Mouse (Mus musculus): ENCODE data around the gene Aoc3.

DNA sequence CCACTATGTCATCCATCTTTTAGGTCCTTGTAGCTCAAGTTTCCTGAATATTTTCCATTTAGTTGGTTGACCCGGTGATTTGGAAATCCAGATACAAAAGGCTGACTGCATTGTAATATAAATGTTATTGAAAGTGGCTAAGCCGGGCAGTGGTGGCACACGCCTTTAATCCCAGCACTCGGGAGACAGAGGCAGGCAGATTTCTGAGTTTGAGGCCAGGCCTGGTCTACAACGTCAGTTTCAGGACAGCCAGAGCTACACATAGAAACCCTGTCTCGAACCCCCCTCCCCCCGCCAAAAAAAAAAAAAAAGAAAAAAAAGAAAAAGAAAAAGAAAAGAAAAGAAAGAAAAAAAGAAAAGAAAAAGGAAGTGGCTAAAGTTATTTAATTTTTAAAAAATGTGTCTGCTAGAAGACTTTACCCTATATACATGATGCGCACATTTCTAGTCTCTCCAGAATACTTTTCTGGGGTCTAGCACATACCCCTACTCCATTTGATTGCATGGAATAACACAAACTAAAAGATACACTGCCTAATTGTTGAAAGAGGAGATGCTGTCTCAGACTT lies 15.2 kb upstream of the Aoc3 start:
- TF ChIP-seq CTCF (IDR thresholded peaks at IDR 0.05; ENCODE audit: borderline replicate concordance, extremely low read depth, insufficient read depth, insufficient read length), result no peak
- no peak for TF ChIP-seq POLR2A (IDR thresholded peaks at IDR 0.05; ENCODE audit: borderline replicate concordance, extremely low read depth, insufficient read depth, insufficient read length, poor library complexity, severe bottlenecking)

Data from brain, embryonic 14.5 days (tissue).